Mouse (Mus musculus): ENCODE measurements at regions not wholly inside any gene's neighbourhood (a gene's known extent, or its start where the extent isn't known, plus 50 kb on each side); places are given as distances from the start of the nearest gene placed in this dataset. TPM values are rescaled to one million over a fixed set of nuclear protein-coding genes. Genes with fewer than 3 reads are reported as not detected.

DNA sequence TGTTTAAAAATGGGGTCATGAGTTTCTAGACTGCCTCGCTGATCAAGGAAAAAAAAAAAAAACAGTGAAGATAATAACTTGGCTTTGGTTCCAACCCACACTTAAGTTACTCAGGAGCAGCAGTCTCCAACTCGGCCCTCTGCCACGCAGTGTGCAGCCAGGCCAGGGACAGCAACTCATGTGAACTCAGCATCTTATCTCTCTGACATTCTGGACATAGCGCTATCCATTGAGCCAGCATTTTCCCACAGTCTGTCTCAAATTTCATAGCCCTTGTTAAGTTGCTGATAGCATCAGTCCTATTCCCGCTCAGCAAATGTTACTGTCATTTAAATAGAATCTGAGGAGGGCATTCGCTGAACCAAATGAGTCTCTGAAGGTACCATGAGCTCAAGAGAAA, 102.2 kb downstream of the Ndfip2 start:
- Histone ChIP-seq H3K4me3 (replicated peaks; ENCODE audit: low read depth, low read length) (no peak overlapping the region), H3K9me3 (replicated peaks; ENCODE audit: low read length) (no peaks in the 10 kb centered on the region), H3K4me1 (replicated peaks; ENCODE audit: insufficient read depth, low read length) (no peaks in the 10 kb centered on the region), H3K9ac (ENCODE audit: low read depth, low read length) (no peak overlapping the region), H3K36me3 (ENCODE audit: insufficient read depth, low read length) (no peaks in the 10 kb centered on the region), H3K4me2 (ENCODE audit: low read length) (no peak overlapping the region), H3K27ac (no peak overlapping the region), H3K27me3 (ENCODE audit: insufficient read depth, low read length) (no peaks in the 10 kb centered on the region)
- DNase-seq (ENCODE audit: low spot score) (no peak), ATAC-seq (replicated peaks; ENCODE audit: low FRiP score, low read depth) (no peak)
- WGBS: 59% methylated on average over 6 of the region's 6 CpGs
- no peak for TF ChIP-seq CTCF (IDR thresholded peaks at IDR 0.05; ENCODE audit: low read depth)

GRCm38 (mm10) chr14:105359829-105360228, 101.5 kb downstream of the Ndfip2 start:
- H3K36me3 ChIP-seq (ENCODE audit: insufficient read depth, low read length): no peaks in the 10 kb centered on the region
- WGBS: 92% methylated on average over 3 of the region's 3 CpGs
- H3K27ac ChIP-seq: no peak overlapping the region
- no peak overlapping the region for H3K4me3 ChIP-seq (replicated peaks; ENCODE audit: low read depth, low read length)
- H3K9me3 ChIP-seq (replicated peaks; ENCODE audit: low read length): no peaks in the 10 kb centered on the region
- DNase-seq (ENCODE audit: low spot score): no peak
- TF ChIP-seq CTCF (IDR thresholded peaks at IDR 0.05; ENCODE audit: low read depth): no peak
- ATAC-seq (replicated peaks; ENCODE audit: low FRiP score, low read depth): no peak
- no peak overlapping the region for H3K4me2 ChIP-seq (ENCODE audit: low read length)
- H3K27me3 ChIP-seq (ENCODE audit: insufficient read depth, low read length): no peaks in the 10 kb centered on the region
- no peaks in the 10 kb centered on the region for H3K4me1 ChIP-seq (replicated peaks; ENCODE audit: insufficient read depth, low read length)
- no peak overlapping the region for H3K9ac ChIP-seq (ENCODE audit: low read depth, low read length)

Small RNA genes in the stretch of these regions (microRNA-seq; reads per million reads assigned to microRNA genes)
- not detected for gene Gm22406
- not detected for gene Mir6390
